Mouse (Mus musculus): ENCODE measurements around the gene Patj. TPM values are rescaled to one million over a fixed set of nuclear protein-coding genes. Genes with fewer than 3 reads are reported as not detected.
"Not testable (repeated sequence)": the region's sequence is repeated elsewhere in the genome, so short reads cannot be mapped to it uniquely, and the experiment has no call there.

Gene Patj
- polyA plus RNA-seq, 1 experiment from 2014 or later, result 28.4 TPM

DNA sequence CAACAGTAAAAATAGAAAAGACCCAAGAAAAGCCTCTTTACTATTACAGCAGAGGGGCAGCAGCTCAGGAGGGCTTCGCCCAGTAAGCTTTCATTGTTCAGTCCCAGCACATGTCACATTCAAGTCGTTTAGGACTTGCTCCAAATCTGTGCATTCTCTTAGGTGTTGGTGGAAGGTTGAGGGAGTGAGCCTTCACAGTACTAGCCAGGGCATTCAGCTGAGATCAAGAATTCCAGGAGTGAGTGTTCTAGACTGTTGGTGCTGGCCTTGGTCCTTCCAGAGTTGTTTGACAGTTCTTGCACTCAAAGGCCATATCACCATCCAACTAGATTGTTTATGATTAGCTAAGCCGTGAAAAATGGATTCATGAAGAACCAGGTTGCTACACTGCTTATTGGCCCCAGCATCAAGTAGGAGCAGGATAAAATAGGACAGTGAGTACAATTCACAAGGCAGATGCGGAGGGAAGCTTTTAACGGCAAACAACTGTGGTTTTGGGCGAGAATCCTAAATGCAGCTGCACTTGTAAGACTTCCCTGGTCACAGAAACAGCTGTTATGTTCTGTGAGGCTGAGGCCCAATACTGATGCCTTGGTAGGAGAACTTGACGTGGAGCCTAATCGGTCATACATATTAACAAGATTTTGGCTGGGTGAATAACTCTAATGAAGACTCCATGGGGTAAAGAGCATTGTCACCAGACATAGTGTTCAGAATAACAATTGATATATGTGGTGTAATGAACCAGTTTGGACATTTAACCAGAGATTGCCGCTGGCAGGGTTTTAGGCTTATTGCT lies 225.6 kb downstream of the Patj start:
- 70% methylated on average over 9 of the region's 9 CpGs for WGBS
- Histone ChIP-seq H3K36me3 (ENCODE audit: insufficient read depth) (no peaks in the 10 kb centered on the region), H3K9me3 (ENCODE audit: low read depth, low read length) (no peaks in the 10 kb centered on the region), H3K9ac (no peak overlapping the region), H3K4me3 (ENCODE audit: low read depth, low read length) (no peak overlapping the region), H3K27me3 (ENCODE audit: insufficient read depth, low read length) (no peaks in the 10 kb centered on the region), H3K4me2 (no peak overlapping the region), H3K4me1 (ENCODE audit: insufficient read depth) (no peaks in the 10 kb centered on the region), H3K27ac (ENCODE audit: low read depth) (no peak overlapping the region)
- no peak for ATAC-seq (ENCODE audit: insufficient read depth)
- DNase-seq, result no peak
- TF ChIP-seq CTCF (IDR thresholded peaks at IDR 0.05; ENCODE audit: low read depth), result no peak

DNA sequence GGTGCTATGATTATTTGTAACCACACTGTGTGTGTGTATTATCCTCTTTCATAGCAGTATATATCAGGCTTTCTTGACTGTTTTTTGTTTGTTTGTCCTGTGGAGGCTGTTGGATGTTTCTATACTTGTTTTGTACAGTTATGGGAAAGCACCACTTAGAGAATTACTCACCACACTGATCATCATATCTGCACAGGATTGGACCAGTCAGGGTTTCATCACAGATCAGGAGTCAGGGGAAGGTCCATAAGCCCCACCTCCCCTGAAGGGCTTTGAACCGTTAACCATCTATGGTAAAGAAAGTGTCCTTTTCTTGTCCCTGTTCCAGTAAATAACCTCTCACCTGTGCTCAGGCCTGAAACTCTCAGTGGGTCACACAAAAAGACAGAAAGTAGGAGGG lies 226.6 kb downstream of the Patj start:
- Histone ChIP-seq H3K27me3 (ENCODE audit: insufficient read depth, low read length) (no peaks in the 10 kb centered on the region), H3K9ac (no peak overlapping the region), H3K36me3 (ENCODE audit: insufficient read depth) (no peaks in the 10 kb centered on the region), H3K4me2 (no peak overlapping the region), H3K9me3 (ENCODE audit: low read depth, low read length) (no peaks in the 10 kb centered on the region), H3K4me3 (ENCODE audit: low read depth, low read length) (no peak overlapping the region), H3K27ac (ENCODE audit: low read depth) (no peak overlapping the region), H3K4me1 (ENCODE audit: insufficient read depth) (no peaks in the 10 kb centered on the region)
- DNase-seq, result no peak
- no peak for ATAC-seq (ENCODE audit: insufficient read depth)
- WGBS, result 51% methylated on average over 1 of the region's 1 CpGs
- TF ChIP-seq CTCF (IDR thresholded peaks at IDR 0.05; ENCODE audit: low read depth), result no peak

DNA sequence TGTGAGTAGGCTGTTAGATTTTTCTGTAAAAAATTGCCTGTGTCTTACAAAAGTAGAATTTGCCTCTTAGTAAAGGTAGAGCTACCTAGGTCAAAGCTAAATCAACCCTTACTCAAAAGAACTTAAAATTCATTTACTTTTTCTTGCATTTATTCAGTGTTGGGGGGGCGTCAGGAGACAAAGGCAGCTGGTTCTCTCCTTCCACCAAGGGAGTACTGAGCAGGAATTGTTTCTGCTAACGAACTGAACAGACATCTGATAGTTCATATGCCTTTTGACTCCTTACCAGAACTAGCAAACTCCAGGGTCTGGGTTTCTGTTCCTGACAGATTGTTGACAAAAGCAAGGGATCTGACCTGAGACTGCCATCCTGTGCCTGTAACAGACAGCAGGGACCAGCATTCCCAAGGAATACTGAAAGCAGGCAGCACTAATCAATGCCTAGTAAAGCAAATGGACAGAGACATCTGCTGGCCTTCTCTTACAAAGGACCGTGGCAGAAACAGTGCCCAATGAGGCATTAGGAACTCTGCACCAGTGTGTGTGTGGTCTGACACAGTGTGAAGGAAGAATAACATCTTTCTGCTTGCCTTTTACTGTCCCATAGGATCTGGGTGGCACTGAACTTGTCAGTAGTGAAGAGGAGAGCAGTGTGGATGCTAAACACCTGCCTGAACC lies 227.6 kb downstream of the Patj start:
- no peaks in the 10 kb centered on the region for H3K27me3 ChIP-seq (ENCODE audit: insufficient read depth, low read length)
- no peak overlapping the region for H3K27ac ChIP-seq (ENCODE audit: low read depth)
- peak; percentile 69 for ATAC-seq (ENCODE audit: insufficient read depth)
- H3K4me2 ChIP-seq, result no peak overlapping the region
- no peak; the same call in 1 of the 2 replicates for TF ChIP-seq CTCF (IDR thresholded peaks at IDR 0.05; ENCODE audit: low read depth)
- H3K4me1 ChIP-seq (ENCODE audit: insufficient read depth), result no peaks in the 10 kb centered on the region
- DNase-seq, result peak; percentile 40
- WGBS, result 35% methylated on average over 3 of the region's 3 CpGs
- no peaks in the 10 kb centered on the region for H3K9me3 ChIP-seq (ENCODE audit: low read depth, low read length)
- H3K4me3 ChIP-seq (ENCODE audit: low read depth, low read length), result no peak overlapping the region
- no peak overlapping the region for H3K9ac ChIP-seq
- no peaks in the 10 kb centered on the region for H3K36me3 ChIP-seq (ENCODE audit: insufficient read depth)

DNA sequence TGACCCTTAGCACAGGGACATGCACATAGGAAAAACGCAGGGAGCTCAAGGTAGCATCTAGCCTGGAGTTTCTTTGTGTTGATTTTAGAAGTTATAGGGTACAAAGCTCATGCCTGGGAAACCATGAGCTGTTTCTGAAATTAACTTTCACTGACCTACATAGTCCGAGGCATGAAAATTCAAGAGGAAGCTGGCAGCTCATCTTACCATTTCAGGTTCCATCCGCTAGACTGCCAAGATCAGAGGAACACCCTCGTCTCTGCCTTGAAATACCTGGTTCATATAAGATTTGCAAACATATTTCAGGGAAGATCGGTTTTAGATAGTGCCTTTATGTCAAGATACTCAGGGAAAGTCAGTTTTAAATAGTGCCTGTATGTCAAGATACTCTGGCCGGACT lies 232.7 kb downstream of the Patj start:
- no peak for TF ChIP-seq CTCF (IDR thresholded peaks at IDR 0.05; ENCODE audit: low read depth)
- DNase-seq (no peak), ATAC-seq (ENCODE audit: insufficient read depth) (no peak)
- no peaks in the 10 kb centered on the region for H3K27me3 ChIP-seq (ENCODE audit: insufficient read depth, low read length)
- H3K9ac ChIP-seq, result no peak overlapping the region
- H3K4me3 ChIP-seq (ENCODE audit: low read depth, low read length), result no peak overlapping the region
- no peaks in the 10 kb centered on the region for H3K4me1 ChIP-seq (ENCODE audit: insufficient read depth)
- no peak overlapping the region for H3K4me2 ChIP-seq
- H3K27ac ChIP-seq (ENCODE audit: low read depth), result no peak overlapping the region
- WGBS, result 84% methylated on average over 6 of the region's 6 CpGs
- no peaks in the 10 kb centered on the region for H3K36me3 ChIP-seq (ENCODE audit: insufficient read depth)
- no peaks in the 10 kb centered on the region for H3K9me3 ChIP-seq (ENCODE audit: low read depth, low read length)

DNA sequence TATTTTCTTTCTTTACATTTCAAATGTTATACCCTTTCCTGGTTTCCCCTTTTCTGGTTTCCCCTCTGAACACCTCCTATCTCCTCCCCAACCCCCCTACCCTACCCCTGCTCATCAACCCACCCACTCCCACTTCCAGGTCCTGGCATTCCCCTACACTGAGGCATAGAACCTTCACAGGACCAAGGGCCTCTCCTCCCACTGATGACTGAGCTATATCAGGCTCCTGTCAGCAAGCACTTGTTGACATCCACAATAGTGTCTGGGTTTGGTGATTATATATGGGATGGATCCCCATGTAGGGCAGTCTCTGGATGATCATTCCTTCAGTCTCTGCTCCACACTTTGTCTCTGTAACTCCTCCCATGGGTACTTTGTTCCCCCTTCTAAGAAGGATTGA lies 233.6 kb downstream of the Patj start:
- not testable (repeated sequence) for DNase-seq; H3K9me3 ChIP-seq (ENCODE audit: low read depth, low read length); H3K36me3 ChIP-seq (ENCODE audit: insufficient read depth); H3K4me3 ChIP-seq (ENCODE audit: low read depth, low read length); H3K4me1 ChIP-seq (ENCODE audit: insufficient read depth); H3K27ac ChIP-seq (ENCODE audit: low read depth); H3K4me2 ChIP-seq; H3K9ac ChIP-seq; ATAC-seq (ENCODE audit: insufficient read depth); H3K27me3 ChIP-seq (ENCODE audit: insufficient read depth, low read length)

DNA sequence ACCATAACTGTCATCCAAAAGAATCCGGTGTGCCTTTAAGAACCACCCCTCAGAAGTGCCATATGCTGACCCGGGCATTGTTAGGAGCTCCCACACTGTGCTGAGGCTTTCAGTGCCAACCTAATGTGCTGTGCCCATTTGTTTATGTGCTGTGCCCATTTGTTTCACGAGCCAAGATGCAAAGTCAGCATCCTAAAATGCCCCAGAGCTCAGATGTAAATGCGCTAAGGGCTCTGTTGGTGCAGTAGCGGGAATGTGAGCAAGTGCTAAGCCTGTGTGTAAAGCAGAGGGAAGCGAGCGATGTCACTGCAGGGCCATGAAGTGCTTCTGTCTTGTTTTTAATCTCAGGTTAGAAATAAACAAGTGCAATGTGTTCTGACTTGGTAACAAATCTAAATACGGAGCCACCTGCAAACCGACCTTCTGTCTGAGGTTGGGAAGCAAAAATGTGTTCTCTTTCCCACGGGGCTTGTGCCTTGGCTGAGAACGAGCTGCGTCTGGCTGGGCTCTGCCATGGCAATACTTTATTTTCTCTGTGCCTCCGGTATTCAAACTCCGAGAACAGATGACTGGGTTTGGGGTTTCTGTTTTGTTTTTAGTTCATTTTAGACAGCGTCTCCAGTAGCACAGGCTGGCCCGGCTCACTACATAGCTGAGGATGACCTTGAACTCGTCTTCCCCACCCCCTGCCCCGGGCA lies 239.7 kb downstream of the Patj start:
- Histone ChIP-seq H3K27ac (ENCODE audit: low read depth) (no peak overlapping the region), H3K36me3 (ENCODE audit: insufficient read depth) (no peaks in the 10 kb centered on the region), H3K9me3 (ENCODE audit: low read depth, low read length) (no peaks in the 10 kb centered on the region), H3K27me3 (ENCODE audit: insufficient read depth, low read length) (no peaks in the 10 kb centered on the region), H3K4me3 (ENCODE audit: low read depth, low read length) (no peak overlapping the region), H3K4me1 (ENCODE audit: insufficient read depth) (no peaks in the 10 kb centered on the region), H3K4me2 (no peak overlapping the region), H3K9ac (no peak overlapping the region)
- TF ChIP-seq CTCF (IDR thresholded peaks at IDR 0.05; ENCODE audit: low read depth), result no peak
- no peak for ATAC-seq (ENCODE audit: insufficient read depth)
- no peak for DNase-seq
- 75% methylated on average over 18 of the region's 18 CpGs for WGBS

DNA sequence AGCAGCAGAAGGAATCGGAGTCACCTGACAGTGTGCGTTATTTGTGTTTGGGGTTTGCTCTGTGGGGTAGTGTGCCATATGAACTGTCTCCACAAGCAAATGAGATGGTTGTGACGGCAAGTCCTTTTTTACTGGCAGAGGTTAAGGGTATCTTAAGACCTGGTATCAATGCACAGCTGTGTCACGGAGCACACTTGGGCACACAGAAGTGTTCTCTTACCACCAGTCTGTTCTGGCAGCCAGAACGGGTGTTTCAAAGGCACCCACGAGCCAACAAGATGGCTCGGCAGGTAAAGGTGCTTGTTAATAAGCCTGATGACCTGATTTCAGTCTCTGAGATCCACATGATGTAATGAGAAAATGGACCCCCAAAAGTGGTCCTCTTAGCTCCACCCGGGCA lies 243.1 kb downstream of the Patj start:
- TF ChIP-seq CTCF (IDR thresholded peaks at IDR 0.05; ENCODE audit: low read depth), result no peak
- DNase-seq (no peak), ATAC-seq (ENCODE audit: insufficient read depth) (no peak)
- Histone ChIP-seq H3K4me3 (ENCODE audit: low read depth, low read length) (no peak overlapping the region), H3K9ac (no peak overlapping the region), H3K27ac (ENCODE audit: low read depth) (no peak overlapping the region), H3K4me1 (ENCODE audit: insufficient read depth) (no peaks in the 10 kb centered on the region), H3K27me3 (ENCODE audit: insufficient read depth, low read length) (no peaks in the 10 kb centered on the region), H3K9me3 (ENCODE audit: low read depth, low read length) (no peaks in the 10 kb centered on the region), H3K36me3 (ENCODE audit: insufficient read depth) (no peaks in the 10 kb centered on the region), H3K4me2 (no peak overlapping the region)
- WGBS, result 90% methylated on average over 8 of the region's 8 CpGs

Data from lung, embryonic 14.5 days (tissue).